Mouse (Mus musculus) forebrain, embryonic 14.5 days (tissue): Measurements from ENCODE around the gene Pet117. TPM values are rescaled to one million over a fixed set of nuclear protein-coding genes. Genes with fewer than 3 reads are reported as not detected.

Source experiments
- ATAC-seq: fragments of 200-750 bp; cut with Nextera tagmentation; 2 replicates; pipeline ENCODE4 v1.8.0; 2017; ENCODE audit warnings: mild to moderate bottlenecking, moderate library complexity
- DNase-seq: peaks from one replicate; pipeline ENCODE4 v3.0.0-alpha.2; 2015; ENCODE audit warnings: low spot score
- H3K27ac ChIP-seq: fragments of 300-500 bp; sonication (generic); 2 replicates; pipeline ENCODE4 v1.5.1; 2014; ENCODE audit warnings: low read depth, mild to moderate bottlenecking, control low read depth, low read length, moderate library complexity
- H3K27me3 ChIP-seq: fragments of 300-500 bp; sonication (generic); replicated peaks from 2 replicates; pipeline ENCODE4 v1.6.1; 2014; ENCODE audit warnings: low read length, control low read depth, mixed read lengths; ENCODE audit not compliant: control insufficient read depth, insufficient read depth
- H3K36me3 ChIP-seq: fragments of 300-500 bp; sonication (generic); 2 replicates; pipeline ENCODE4 v1.6.1; 2014; ENCODE audit warnings: low read length, control low read depth; ENCODE audit not compliant: control insufficient read depth, insufficient read depth
- H3K4me1 ChIP-seq: fragments of 300-500 bp; sonication (generic); 2 replicates; pipeline ENCODE4 v1.6.1; 2014; ENCODE audit warnings: antibody characterized with exemption, low read length, control low read depth; ENCODE audit not compliant: control insufficient read depth, insufficient read depth
- H3K4me2 ChIP-seq: fragments of 300-500 bp; sonication (generic); 2 replicates; pipeline ENCODE4 v1.6.1; 2014; ENCODE audit warnings: mild to moderate bottlenecking, control low read depth, low read length
- H3K4me3 ChIP-seq: fragments of 300-500 bp; sonication (generic); 2 replicates; pipeline ENCODE4 v1.5.1; 2014; ENCODE audit warnings: low read depth, low read length, control low read depth
- H3K9ac ChIP-seq: fragments of 300-500 bp; sonication (generic); 2 replicates; pipeline ENCODE4 v1.6.1; 2014; ENCODE audit warnings: mild to moderate bottlenecking, low read length, control low read depth, moderate library complexity
- H3K9me3 ChIP-seq: fragments of 300-500 bp; sonication (generic); replicated peaks from 2 replicates; pipeline ENCODE4 v1.6.1; 2016; ENCODE audit warnings: low read length, control low read depth, mixed read lengths; ENCODE audit not compliant: control insufficient read depth
- WGBS: fragments of 180-500 bp; shearing (Covaris S2); extraction: QIAGEN DNeasy Blood & Tissue Kit; methylation state at CpG from one replicate; pipeline ENCODE4 v1.1.7; 2014; 5-methylcytosine and 5-hydroxymethylcytosine counted together
- polyA plus RNA-seq: library from polyadenylated mRNA; unstranded; fragments of >200 nt; fragmentation: Nextera tagmentation; extraction: Ambion mirVana; gene quantifications from 2 replicates; pipeline ENCODE4 v1.2.1, GENCODE M21; 2014

The Pet117 gene
- polyA plus RNA-seq, 1 experiment from 2014 or later, result 0.71 TPM

- no peak overlapping the region for H3K4me2 ChIP-seq
- no peaks in the 10 kb centered on the region for H3K27me3 ChIP-seq
- DNase-seq (no peak), ATAC-seq (no peak)
- H3K9ac ChIP-seq, result no peak overlapping the region
- no peak overlapping the region for H3K4me3 ChIP-seq
- no peaks in the 10 kb centered on the region for H3K9me3 ChIP-seq
- peaks cover 33% of the 10 kb centered on the region for H3K36me3 ChIP-seq
- H3K4me1 ChIP-seq, result peaks cover 9% of the 10 kb centered on the region; the same call in 1 of the 2 replicates
- 90% methylated on average over 4 of the region's 4 CpGs for WGBS
- no peak overlapping the region for H3K27ac ChIP-seq
Observed at GRCm38 (mm10) chr2:144371566-144371965, 2.8 kb downstream of the Pet117 start.

- Histone ChIP-seq H3K36me3 (peaks cover 47% of the 10 kb centered on the region), H3K4me2 (no peak overlapping the region)
- 97% methylated on average over 9 of the region's 9 CpGs for WGBS
Observed at GRCm38 (mm10) chr2:144373063-144373462, 4.3 kb downstream of the Pet117 start.

GRCm38 (mm10) chr2:144375063-144375703 lies 6.4 kb downstream of the Pet117 start:
- WGBS, result 94% methylated on average over 10 of the region's 10 CpGs
- Histone ChIP-seq H3K9me3 (no peaks in the 10 kb centered on the region), H3K9ac (no peak overlapping the region), H3K27ac (no peak overlapping the region), H3K4me2 (no peak overlapping the region), H3K27me3 (no peaks in the 10 kb centered on the region), H3K4me1 (peaks cover 1% of the 10 kb centered on the region; the same call in 1 of the 2 replicates), H3K4me3 (no peak overlapping the region), H3K36me3 (peaks cover 67% of the 10 kb centered on the region)
- no peak for DNase-seq
- no peak for ATAC-seq

More at GRCm38 (mm10) chr2:144373063-144373462, 4.3 kb downstream of the Pet117 start:
- Histone ChIP-seq H3K4me3 (no peak overlapping the region), H3K4me1 (peaks cover 9% of the 10 kb centered on the region; the same call in 1 of the 2 replicates), H3K27me3 (no peaks in the 10 kb centered on the region), H3K9ac (no peak overlapping the region), H3K27ac (no peak overlapping the region), H3K9me3 (no peaks in the 10 kb centered on the region)
- no peak for DNase-seq
- ATAC-seq, result no peak

- no peak for ATAC-seq
- no peaks in the 10 kb centered on the region for H3K4me1 ChIP-seq
- H3K27me3 ChIP-seq, result no peaks in the 10 kb centered on the region
- H3K4me3 ChIP-seq, result no peak overlapping the region
- H3K27ac ChIP-seq, result no peak overlapping the region
- H3K36me3 ChIP-seq, result peaks cover 90% of the 10 kb centered on the region
- H3K9ac ChIP-seq, result no peak overlapping the region
- H3K9me3 ChIP-seq, result no peaks in the 10 kb centered on the region
- no peak overlapping the region for H3K4me2 ChIP-seq
- 79% methylated on average over 3 of the region's 3 CpGs for WGBS
- DNase-seq, result no peak
Observed at GRCm38 (mm10) chr2:144381293-144381692, 12.5 kb downstream of the Pet117 start.

GRCm38 (mm10) chr2:144381741-144382140 lies 12.9 kb downstream of the Pet117 start:
- H3K4me3 ChIP-seq, result no peak overlapping the region
- H3K36me3 ChIP-seq, result peaks cover 86% of the 10 kb centered on the region
- WGBS, result 87% methylated on average over 4 of the region's 4 CpGs
- no peak for DNase-seq
- no peak overlapping the region for H3K4me2 ChIP-seq
- H3K4me1 ChIP-seq, result no peaks in the 10 kb centered on the region
- no peak overlapping the region for H3K9ac ChIP-seq
- H3K9me3 ChIP-seq, result no peaks in the 10 kb centered on the region
- no peaks in the 10 kb centered on the region for H3K27me3 ChIP-seq
- H3K27ac ChIP-seq, result no peak overlapping the region
- no peak for ATAC-seq

- Histone ChIP-seq H3K4me1 (no peaks in the 10 kb centered on the region), H3K36me3 (peaks cover 78% of the 10 kb centered on the region)
- 89% methylated on average over 7 of the region's 7 CpGs for WGBS
Observed at GRCm38 (mm10) chr2:144382624-144383138, 13.9 kb downstream of the Pet117 start.

GRCm38 (mm10) chr2:144386296-144386695 lies 17.5 kb downstream of the Pet117 start:
- Histone ChIP-seq H3K36me3 (peaks cover 69% of the 10 kb centered on the region), H3K4me2 (no peak overlapping the region), H3K27me3 (no peaks in the 10 kb centered on the region), H3K9me3 (no peaks in the 10 kb centered on the region), H3K9ac (no peak overlapping the region), H3K4me3 (no peak overlapping the region), H3K27ac (no peak overlapping the region), H3K4me1 (no peaks in the 10 kb centered on the region)
- WGBS, result 62% methylated on average over 2 of the region's 2 CpGs
- ATAC-seq, result no peak
- no peak for DNase-seq

More at GRCm38 (mm10) chr2:144382624-144383138, 13.9 kb downstream of the Pet117 start:
- no peak for ATAC-seq
- Histone ChIP-seq H3K27ac (no peak overlapping the region), H3K9me3 (no peaks in the 10 kb centered on the region), H3K9ac (no peak overlapping the region), H3K27me3 (no peaks in the 10 kb centered on the region), H3K4me2 (no peak overlapping the region), H3K4me3 (no peak overlapping the region)
- no peak for DNase-seq

- Histone ChIP-seq H3K27me3 (no peaks in the 10 kb centered on the region), H3K4me1 (no peaks in the 10 kb centered on the region), H3K9ac (no peak overlapping the region), H3K4me3 (no peak overlapping the region), H3K9me3 (no peaks in the 10 kb centered on the region), H3K36me3 (peaks cover 66% of the 10 kb centered on the region), H3K4me2 (no peak overlapping the region), H3K27ac (no peak overlapping the region)
- ATAC-seq (no peak), DNase-seq (no peak)
- WGBS, result 69% methylated on average over 3 of the region's 3 CpGs
Observed at GRCm38 (mm10) chr2:144388416-144388815, 19.6 kb downstream of the Pet117 start.

GRCm38 (mm10) chr2:144399531-144399930 lies 30.7 kb downstream of the Pet117 start:
- no peak overlapping the region for H3K4me2 ChIP-seq
- no peak overlapping the region for H3K9ac ChIP-seq
- 89% methylated on average over 4 of the region's 4 CpGs for WGBS
- no peak overlapping the region for H3K27ac ChIP-seq
- no peaks in the 10 kb centered on the region for H3K4me1 ChIP-seq
- H3K9me3 ChIP-seq, result no peaks in the 10 kb centered on the region
- no peak for DNase-seq
- no peaks in the 10 kb centered on the region for H3K27me3 ChIP-seq
- no peak overlapping the region for H3K4me3 ChIP-seq
- peaks cover 79% of the 10 kb centered on the region for H3K36me3 ChIP-seq
- ATAC-seq, result no peak
